Mouse (Mus musculus) embryonic facial prominence, embryonic 13.5 days (tissue): ENCODE measurements around the gene Nit1. TPM values are rescaled to one million over a fixed set of nuclear protein-coding genes. Genes with fewer than 3 reads are reported as not detected.

Experiments
- ATAC-seq: fragments of 200-750 bp; cut with Nextera tagmentation; 2 replicates; pipeline ENCODE4 v1.8.0; 2017; ENCODE audit warnings: low read depth; ENCODE audit not compliant: insufficient number of reproducible peaks, insufficient read depth, low FRiP score, low TSS enrichment
- H3K27ac ChIP-seq: fragments of 300-500 bp; sonication (generic); 2 replicates; pipeline ENCODE4 v1.5.1; 2015; ENCODE audit warnings: moderate library complexity, mild to moderate bottlenecking, inconsistent platforms
- H3K27me3 ChIP-seq: fragments of 300-500 bp; sonication (generic); 2 replicates; pipeline ENCODE4 v1.6.1; 2015; ENCODE audit warnings: mild to moderate bottlenecking, inconsistent platforms
- H3K36me3 ChIP-seq: fragments of 300-500 bp; sonication (generic); 2 replicates; pipeline ENCODE4 v1.6.1; 2015; ENCODE audit warnings: mild to moderate bottlenecking, inconsistent platforms
- H3K4me1 ChIP-seq: fragments of 300-500 bp; sonication (generic); 2 replicates; pipeline ENCODE4 v1.6.1; 2015; ENCODE audit warnings: inconsistent platforms
- H3K4me2 ChIP-seq: fragments of 300-500 bp; sonication (generic); 2 replicates; pipeline ENCODE4 v1.6.1; 2015; ENCODE audit warnings: moderate library complexity, mild to moderate bottlenecking, inconsistent platforms
- H3K4me3 ChIP-seq: fragments of 300-500 bp; sonication (generic); 2 replicates; pipeline ENCODE4 v1.5.1; 2015; ENCODE audit warnings: mild to moderate bottlenecking, inconsistent platforms
- H3K9ac ChIP-seq: fragments of 300-500 bp; sonication (generic); 2 replicates; pipeline ENCODE4 v1.6.1; 2015; ENCODE audit warnings: mild to moderate bottlenecking, inconsistent platforms
- H3K9me3 ChIP-seq: fragments of 300-500 bp; sonication (generic); 2 replicates; pipeline ENCODE4 v1.6.1; 2016; ENCODE audit warnings: inconsistent platforms
- WGBS: fragments of 180-500 bp; shearing (Covaris S2); methylation state at CpG from one replicate; pipeline ENCODE4 v1.1.7; 2015; ENCODE audit warnings: mixed read lengths; 5-methylcytosine and 5-hydroxymethylcytosine counted together
- polyA plus RNA-seq: library from polyadenylated mRNA; unstranded; fragments of >200 nt; fragmentation: Nextera tagmentation; extraction: Ambion mirVana; gene quantifications from 2 replicates; pipeline ENCODE4 v1.2.1, GENCODE M21; 2015

The Nit1 gene
- polyA plus RNA-seq, result 43.4 and 44.9 TPM in 2 replicates

DNA sequence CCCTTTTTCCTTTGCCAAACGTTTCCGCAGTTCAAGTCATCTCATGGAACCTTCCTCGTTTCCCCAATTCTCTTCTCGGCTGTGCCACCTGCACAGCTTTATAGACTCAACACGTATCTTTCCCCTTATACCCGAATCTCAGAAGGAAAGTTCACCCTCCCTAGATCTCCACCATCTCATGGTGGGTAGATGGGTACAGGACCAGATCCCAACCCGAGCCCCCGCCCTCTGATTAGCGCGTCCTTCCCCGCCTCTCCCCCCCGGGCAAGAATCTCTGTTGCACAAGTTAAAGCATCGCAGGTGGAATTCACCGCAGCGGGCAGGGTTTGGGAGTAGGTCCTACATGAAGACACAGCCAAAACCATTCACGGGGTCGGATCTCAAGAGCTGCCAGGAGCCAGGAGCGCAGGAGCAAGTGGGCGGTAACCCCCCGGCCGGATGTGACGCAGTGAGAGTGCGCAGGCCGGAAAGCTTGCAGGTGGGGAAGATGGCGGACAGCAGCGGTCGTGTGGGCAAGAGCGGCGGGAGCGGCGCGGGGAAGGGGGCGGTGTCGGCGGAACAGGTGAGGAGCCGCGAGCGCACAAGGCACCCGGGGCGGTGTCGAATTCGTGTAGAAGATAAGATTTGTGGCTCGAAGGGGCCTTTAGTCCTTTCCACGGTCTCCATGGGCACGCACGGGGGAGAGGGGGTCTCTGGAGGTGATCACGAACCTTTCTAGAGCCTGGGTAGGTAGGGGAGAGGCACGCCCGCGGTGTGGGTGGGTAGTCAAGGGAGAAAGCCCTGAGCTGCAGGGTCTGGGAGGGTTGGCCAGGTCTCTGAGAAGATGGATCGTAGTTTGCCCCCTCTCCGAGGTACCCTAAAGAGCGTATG, at the start of gene Nit1, which contains the start of gene Pfdn2:
Nit1 (minus strand) TSS at position 422 of the 870 bp plus-strand sequence.
Pfdn2 (plus strand) TSS at position 446 of the 870 bp plus-strand sequence.
- Histone ChIP-seq H3K4me1 (peaks cover 22% of the 10 kb centered on the region), H3K27ac (peak within 1 kb of the TSS; percentile 73), H3K9me3 (0 out of 2 replicates have a peak, but pooled peaks cover 6% of the 10 kb centered on the region), H3K4me2 (peak within 1 kb of the TSS; percentile 86), H3K36me3 (peaks cover 33% of the 10 kb centered on the region), H3K4me3 (peak within 1 kb of the TSS; percentile 92), H3K9ac (peak within 1 kb of the TSS; percentile 89), H3K27me3 (no peaks in the 10 kb centered on the region)
- WGBS, result 1% methylated on average over 53 of the region's 53 CpGs
- peak; percentile 86 for ATAC-seq

DNA sequence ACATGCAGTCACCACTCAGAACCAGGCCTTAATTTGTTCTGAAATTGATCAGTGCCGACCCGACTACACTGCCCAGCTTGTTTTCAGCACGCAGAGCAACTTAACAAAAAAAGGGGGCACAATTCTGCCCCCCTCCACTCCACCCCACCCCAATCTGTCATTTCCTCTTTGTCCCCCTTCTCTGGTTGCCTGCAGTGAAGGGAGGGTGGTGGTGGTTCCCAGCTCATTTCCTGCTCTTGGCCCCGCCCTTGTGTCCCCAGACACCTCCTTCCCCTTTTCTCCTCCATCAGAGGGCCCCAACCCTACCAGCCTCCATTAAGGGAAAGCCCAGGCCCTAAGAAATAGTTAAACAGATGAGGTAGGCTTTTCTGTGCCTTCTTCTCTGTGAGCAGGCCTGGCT, 44.7 kb upstream of the Nit1 start:
- Histone ChIP-seq H3K9me3 (no peaks in the 10 kb centered on the region), H3K36me3 (no peaks in the 10 kb centered on the region), H3K27me3 (no peaks in the 10 kb centered on the region), H3K4me3 (no peak overlapping the region), H3K4me1 (0 out of 2 replicates have a peak, but pooled peaks cover 4% of the 10 kb centered on the region), H3K27ac (no peak overlapping the region), H3K4me2 (no peak overlapping the region), H3K9ac (no peak overlapping the region)
- ATAC-seq, result no peak
- WGBS, result 74% methylated on average over 4 of the region's 4 CpGs

GRCm38 (mm10) chr1:171388376-171389102, 43.1 kb upstream of the Nit1 start, which contains the start of gene Arhgap30:
Gene Arhgap30 (plus strand): TSS chr1:171388954.
- ATAC-seq, result no peak
- 80% methylated on average over 15 of the region's 15 CpGs for WGBS

GRCm38 (mm10) chr1:171387099-171387498, 41.7 kb upstream of the Nit1 start:
- Histone ChIP-seq H3K27me3 (no peaks in the 10 kb centered on the region), H3K9ac (no peak overlapping the region), H3K9me3 (no peaks in the 10 kb centered on the region), H3K4me2 (no peak overlapping the region), H3K27ac (no peak overlapping the region), H3K36me3 (no peaks in the 10 kb centered on the region), H3K4me3 (no peak overlapping the region), H3K4me1 (peaks cover 4% of the 10 kb centered on the region; the same call in 1 of the 2 replicates)
- no peak for ATAC-seq
- 13% methylated on average over 6 of the region's 6 CpGs for WGBS

More at GRCm38 (mm10) chr1:171388376-171389102, 43.1 kb upstream of the Nit1 start, which contains the start of gene Arhgap30:
- Histone ChIP-seq H3K9me3 (no peaks in the 10 kb centered on the region), H3K4me3 (no peak within 1 kb of the TSS), H3K4me1 (peaks cover 4% of the 10 kb centered on the region; the same call in 1 of the 2 replicates), H3K9ac (no peak within 1 kb of the TSS), H3K4me2 (no peak within 1 kb of the TSS), H3K36me3 (no peaks in the 10 kb centered on the region), H3K27me3 (no peaks in the 10 kb centered on the region), H3K27ac (no peak within 1 kb of the TSS)

DNA sequence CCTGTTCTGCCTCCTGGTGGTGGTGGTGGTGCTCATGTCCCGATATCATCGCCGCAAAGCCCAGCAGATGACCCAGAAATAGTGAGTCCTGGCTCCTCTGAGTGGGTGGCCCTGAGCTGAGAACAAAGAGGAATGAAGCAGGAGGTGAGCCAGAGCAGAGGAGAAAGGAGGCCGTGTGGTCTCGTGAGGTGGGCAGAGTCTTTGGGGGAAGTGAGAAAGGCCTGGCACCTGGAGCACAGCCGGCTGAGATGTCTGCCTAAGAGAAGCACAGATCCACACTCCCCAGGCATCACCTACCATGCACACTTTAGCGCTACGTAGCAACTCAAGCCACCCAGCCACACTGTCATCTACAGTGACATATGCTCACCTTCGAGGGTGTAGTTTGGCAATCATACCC, 39.7 kb upstream of the Nit1 start:
- no peak for ATAC-seq
- 70% methylated on average over 9 of the region's 9 CpGs for WGBS

DNA sequence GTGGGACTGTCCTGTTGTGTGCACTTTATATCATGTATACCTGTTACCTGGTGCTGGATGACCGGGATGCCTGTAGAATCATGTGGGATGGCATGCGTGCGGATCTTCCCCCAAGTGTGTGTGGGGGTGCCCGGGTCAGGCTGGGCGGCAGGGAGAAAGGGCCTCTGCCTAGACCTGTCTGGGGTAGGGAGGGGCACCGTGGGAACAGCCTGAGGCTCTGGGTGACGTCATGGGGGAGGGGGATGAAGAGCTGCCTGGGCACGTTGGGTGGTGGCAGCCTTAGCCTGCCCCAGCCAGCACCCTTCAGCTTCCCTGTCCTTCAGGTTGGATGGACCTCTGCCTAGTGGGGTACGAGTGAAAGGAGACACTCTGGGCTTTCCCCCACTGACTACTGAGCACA, 38.9 kb upstream of the Nit1 start:
- ATAC-seq, result no peak
- Histone ChIP-seq H3K4me2 (no peak overlapping the region), H3K4me1 (peaks cover 16% of the 10 kb centered on the region), H3K27ac (no peak overlapping the region), H3K4me3 (no peak overlapping the region), H3K36me3 (no peaks in the 10 kb centered on the region), H3K27me3 (peaks cover 21% of the 10 kb centered on the region), H3K9me3 (no peaks in the 10 kb centered on the region), H3K9ac (no peak overlapping the region)
- WGBS, result 53% methylated on average over 9 of the region's 9 CpGs

More for the DNA sequence above, 39.7 kb upstream of the Nit1 start:
- H3K9me3 ChIP-seq, result no peaks in the 10 kb centered on the region
- no peak overlapping the region for H3K4me2 ChIP-seq
- peaks cover 8% of the 10 kb centered on the region for H3K4me1 ChIP-seq
- H3K27ac ChIP-seq, result no peak overlapping the region
- H3K4me3 ChIP-seq, result no peak overlapping the region
- H3K36me3 ChIP-seq, result no peaks in the 10 kb centered on the region
- no peak overlapping the region for H3K9ac ChIP-seq
- H3K27me3 ChIP-seq, result peaks cover 13% of the 10 kb centered on the region

- WGBS, result 82% methylated on average over 11 of the region's 11 CpGs
- Histone ChIP-seq H3K36me3 (no peaks in the 10 kb centered on the region), H3K4me3 (no peak overlapping the region), H3K27me3 (peaks cover 24% of the 10 kb centered on the region), H3K9me3 (no peaks in the 10 kb centered on the region), H3K27ac (no peak overlapping the region), H3K9ac (no peak overlapping the region), H3K4me1 (peaks cover 16% of the 10 kb centered on the region), H3K4me2 (no peak overlapping the region)
- no peak for ATAC-seq
Observed at GRCm38 (mm10) chr1:171382096-171382620, 36.7 kb upstream of the Nit1 start.

DNA sequence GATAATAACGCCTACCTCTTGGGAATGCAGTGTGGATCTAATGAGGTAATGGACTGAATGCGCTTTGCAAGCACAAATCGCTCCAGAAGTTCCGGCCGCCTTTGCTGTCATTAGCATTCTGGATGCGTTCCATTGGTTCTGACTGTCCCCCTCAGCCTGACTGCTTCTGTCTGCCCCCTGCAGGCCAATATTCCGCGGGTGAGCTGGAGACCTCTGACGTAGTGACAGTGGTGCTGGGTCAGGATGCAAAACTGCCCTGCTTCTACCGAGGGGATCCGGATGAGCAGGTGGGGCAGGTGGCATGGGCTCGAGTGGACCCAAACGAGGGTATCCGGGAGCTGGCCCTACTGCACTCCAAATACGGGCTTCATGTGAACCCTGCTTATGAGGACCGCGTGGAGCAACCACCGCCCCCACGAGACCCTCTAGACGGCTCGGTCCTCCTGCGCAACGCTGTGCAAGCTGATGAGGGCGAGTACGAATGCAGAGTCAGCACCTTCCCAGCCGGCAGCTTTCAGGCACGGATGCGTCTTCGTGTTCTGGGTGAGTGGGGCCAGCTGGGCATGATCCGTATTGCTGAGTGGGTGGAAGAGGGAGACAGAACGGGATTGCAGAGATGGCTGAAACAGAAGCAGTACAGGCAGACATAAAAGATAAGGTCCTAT, 34.6 kb upstream of the Nit1 start:
- Histone ChIP-seq H3K4me3 (peak overlapping the region; percentile 30), H3K4me2 (peak overlapping the region; percentile 56), H3K27me3 (peaks cover 24% of the 10 kb centered on the region)

GRCm38 (mm10) chr1:171378298-171378697, 32.9 kb upstream of the Nit1 start:
- H3K9me3 ChIP-seq, result no peaks in the 10 kb centered on the region
- no peaks in the 10 kb centered on the region for H3K36me3 ChIP-seq
- no peak overlapping the region for H3K4me3 ChIP-seq
- no peak overlapping the region for H3K4me2 ChIP-seq
- peaks cover 34% of the 10 kb centered on the region for H3K4me1 ChIP-seq
- WGBS, result 87% methylated on average over 6 of the region's 6 CpGs
- no peak overlapping the region for H3K27ac ChIP-seq
- no peak for ATAC-seq
- peaks cover 24% of the 10 kb centered on the region for H3K27me3 ChIP-seq
- no peak overlapping the region for H3K9ac ChIP-seq

More for the DNA sequence above, 34.6 kb upstream of the Nit1 start:
- H3K9me3 ChIP-seq, result no peaks in the 10 kb centered on the region
- no peak for ATAC-seq
- 0 out of 2 replicates have a peak overlapping the region, but pooled peaks have one; percentile 11 for H3K27ac ChIP-seq
- WGBS, result 4% methylated on average over 31 of the region's 31 CpGs
- H3K9ac ChIP-seq, result peak overlapping the region; percentile 58
- peaks cover 19% of the 10 kb centered on the region for H3K4me1 ChIP-seq
- H3K36me3 ChIP-seq, result no peaks in the 10 kb centered on the region

- H3K4me2 ChIP-seq, result 0 out of 2 replicates have a peak overlapping the region, but pooled peaks have one; percentile 1
- no peak for ATAC-seq
- WGBS, result 34% methylated on average over 9 of the region's 9 CpGs
Observed at GRCm38 (mm10) chr1:171375646-171376097, 30.2 kb upstream of the Nit1 start.

More at GRCm38 (mm10) chr1:171375646-171376097, 30.2 kb upstream of the Nit1 start:
- Histone ChIP-seq H3K4me1 (peaks cover 39% of the 10 kb centered on the region), H3K27me3 (peaks cover 16% of the 10 kb centered on the region), H3K9me3 (no peaks in the 10 kb centered on the region), H3K4me3 (no peak overlapping the region), H3K36me3 (no peaks in the 10 kb centered on the region), H3K9ac (no peak overlapping the region), H3K27ac (0 out of 2 replicates have a peak overlapping the region, but pooled peaks have one; percentile 13)
